5 mouse cellular contexts compared by ENCODE assay signal in genomic region chr9:33169093-33169492, GRCm38 (mm10).
A peak's percentile ranks its signal among the peaks of the same experiment; 100 is the strongest.
DNase-seq lines count a peak whose midpoint lies in the region; ATAC-seq and TF ChIP-seq lines count a peak whose summit lies in the region.
"Not testable (repeated sequence)": the region's sequence is repeated elsewhere in the genome, so short reads cannot be mapped to it uniquely, and the experiment has no call there.

No protein-coding gene starts in this region.

- H3K36me3 ChIP-seq in megakaryocyte, embryonic 14.5 days (replicated peaks; ENCODE audit: low read length); myocyte (ENCODE audit: control insufficient read depth, insufficient read depth): not testable (repeated sequence)

- not testable (repeated sequence) for TF ChIP-seq POLR2A in myocyte (IDR thresholded peaks at IDR 0.05; ENCODE audit: insufficient read length, low read depth)

- not testable (repeated sequence) for H3ac ChIP-seq in myocyte (ENCODE audit: control insufficient read depth, insufficient read length)

- H3K4me3 ChIP-seq in megakaryocyte, embryonic 14.5 days (replicated peaks) = peak overlapping the region; percentile 74
- H3K4me3 ChIP-seq in myocyte = not testable (repeated sequence)

- not testable (repeated sequence) for H3K27me3 ChIP-seq in megakaryocyte, embryonic 14.5 days (replicated peaks); myocyte (ENCODE audit: control insufficient read depth, insufficient read depth, insufficient read length)

- H3K9me3 ChIP-seq in megakaryocyte, embryonic 14.5 days = not testable (repeated sequence)

- peak; percentile 61 for ATAC-seq in granulocyte monocyte progenitor cell, adult 5-6 weeks (replicated peaks; ENCODE audit: poor library complexity, severe bottlenecking)

- H3K79me2 ChIP-seq in myocyte (ENCODE audit: control insufficient read depth, insufficient read depth) = not testable (repeated sequence)

- H3K4me1 ChIP-seq in megakaryocyte, embryonic 14.5 days = peaks cover 12% of the 10 kb centered on the region; the same call in 1 of the 2 replicates

- DNase-seq in A20 (ENCODE audit: low read depth, low spot score) = peak; percentile 75
- peak; percentile 1 for DNase-seq in c-Kit-positive CD71-negative TER-119-negative erythroid progenitor cells, embryonic 14.5 days (ENCODE audit: low read depth)

- peak overlapping the region; percentile 5 for H3K4me2 ChIP-seq in myocyte (ENCODE audit: low read depth)
